Mouse (Mus musculus) forebrain, embryonic 11.5 days (tissue): Measurements from ENCODE around the gene Gm10337. TPM values are rescaled to one million over a fixed set of nuclear protein-coding genes. Genes with fewer than 3 reads are reported as not detected.
A peak's percentile ranks its signal among the peaks of the same experiment; 100 is the strongest.

ENCODE experiments used
- ATAC-seq: fragments of 200-750 bp; cut with Nextera tagmentation; replicated peaks from 2 replicates; pipeline ENCODE4 v1.8.0; 2017; ENCODE audit warnings: moderate TSS enrichment; ENCODE audit not compliant: low FRiP score
- DNase-seq: peaks from one replicate; pipeline ENCODE4 v3.0.0-alpha.2; 2017; ENCODE audit warnings: low spot score
- H3K27ac ChIP-seq: fragments of 300-500 bp; sonication (generic); 2 replicates; pipeline ENCODE4 v1.5.1; 2014; ENCODE audit warnings: low read depth, low read length
- H3K27me3 ChIP-seq: fragments of 300-500 bp; sonication (generic); 2 replicates; pipeline ENCODE4 v1.6.1; 2014; ENCODE audit warnings: mild to moderate bottlenecking, low read length, mixed read lengths; ENCODE audit not compliant: control insufficient read depth, insufficient read depth
- H3K36me3 ChIP-seq: fragments of 300-500 bp; sonication (generic); 2 replicates; pipeline ENCODE4 v1.6.1; 2014; ENCODE audit warnings: mild to moderate bottlenecking, low read length, moderate library complexity, mixed read lengths; ENCODE audit not compliant: control insufficient read depth, insufficient read depth
- H3K4me1 ChIP-seq: fragments of 300-500 bp; sonication (generic); replicated peaks from 2 replicates; pipeline ENCODE4 v1.6.1; 2014; ENCODE audit warnings: low read length, mixed read lengths; ENCODE audit not compliant: control insufficient read depth, insufficient read depth
- H3K4me2 ChIP-seq: fragments of 300-500 bp; sonication (generic); 2 replicates; pipeline ENCODE4 v1.6.1; 2014; ENCODE audit warnings: low read depth, mild to moderate bottlenecking, low read length, moderate library complexity, mixed read lengths; ENCODE audit not compliant: severe bottlenecking
- H3K4me3 ChIP-seq: fragments of 300-500 bp; sonication (generic); 2 replicates; pipeline ENCODE4 v1.5.1; 2014; ENCODE audit warnings: low read depth, low read length
- H3K9ac ChIP-seq: fragments of 300-500 bp; sonication (generic); 2 replicates; pipeline ENCODE4 v1.6.1; 2014; ENCODE audit warnings: low read length
- H3K9me3 ChIP-seq: fragments of 300-500 bp; sonication (generic); 2 replicates; pipeline ENCODE4 v1.6.1; 2016; ENCODE audit warnings: low read length, mixed read lengths; ENCODE audit not compliant: control insufficient read depth
- WGBS: fragments of 180-500 bp; shearing (Covaris S2); extraction: QIAGEN DNeasy Blood & Tissue Kit; methylation state at CpG from one replicate; pipeline ENCODE4 v1.1.7; 2014; 5-methylcytosine and 5-hydroxymethylcytosine counted together
- polyA plus RNA-seq: library from polyadenylated mRNA; unstranded; fragments of >200 nt; fragmentation: Nextera tagmentation; extraction: Ambion mirVana; gene quantifications from 2 replicates; pipeline ENCODE4 v1.2.1, GENCODE M21; 2014

Gene Gm10337
- polyA plus RNA-seq, 1 experiment from 2014 or later = not detected

GRCm38 (mm10) chr15:102461430-102462075 lies 42.0 kb upstream of the Gm10337 start:
- Histone ChIP-seq H3K36me3 (no peaks in the 10 kb centered on the region), H3K4me3 (no peak overlapping the region), H3K27ac (no peak overlapping the region), H3K27me3 (no peaks in the 10 kb centered on the region), H3K4me1 (no peaks in the 10 kb centered on the region), H3K9me3 (no peaks in the 10 kb centered on the region), H3K9ac (no peak overlapping the region), H3K4me2 (no peak overlapping the region)
- ATAC-seq (no peak), DNase-seq (no peak)
- 85% methylated on average over 9 of the region's 9 CpGs for WGBS

DNA sequence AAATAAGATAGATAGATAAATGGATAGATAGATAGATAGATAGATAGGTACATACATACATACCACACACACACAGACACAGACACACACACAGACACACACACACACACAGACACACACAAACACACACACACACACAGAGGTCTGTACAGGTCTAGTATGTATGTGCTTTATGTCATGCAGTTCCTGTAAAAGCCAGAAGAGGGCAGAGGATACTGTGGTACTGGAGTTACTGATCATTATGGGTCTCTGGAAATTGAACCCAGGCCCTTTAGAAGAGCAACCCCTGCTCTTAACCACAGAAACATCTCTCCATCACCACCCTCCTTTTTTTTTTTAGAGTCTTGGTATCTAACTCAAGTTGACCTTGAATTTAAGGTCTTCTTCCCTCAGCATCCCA lies 39.9 kb upstream of the Gm10337 start:
- Histone ChIP-seq H3K27ac (no peak overlapping the region), H3K27me3 (no peaks in the 10 kb centered on the region), H3K36me3 (no peaks in the 10 kb centered on the region), H3K4me2 (no peak overlapping the region), H3K9me3 (no peaks in the 10 kb centered on the region), H3K9ac (no peak overlapping the region), H3K4me3 (no peak overlapping the region), H3K4me1 (no peaks in the 10 kb centered on the region)
- ATAC-seq (no peak), DNase-seq (no peak)

- H3K27ac ChIP-seq = no peak overlapping the region
- WGBS = 97% methylated on average over 9 of the region's 9 CpGs
Observed at GRCm38 (mm10) chr15:102468675-102469370, 34.7 kb upstream of the Gm10337 start.

DNA sequence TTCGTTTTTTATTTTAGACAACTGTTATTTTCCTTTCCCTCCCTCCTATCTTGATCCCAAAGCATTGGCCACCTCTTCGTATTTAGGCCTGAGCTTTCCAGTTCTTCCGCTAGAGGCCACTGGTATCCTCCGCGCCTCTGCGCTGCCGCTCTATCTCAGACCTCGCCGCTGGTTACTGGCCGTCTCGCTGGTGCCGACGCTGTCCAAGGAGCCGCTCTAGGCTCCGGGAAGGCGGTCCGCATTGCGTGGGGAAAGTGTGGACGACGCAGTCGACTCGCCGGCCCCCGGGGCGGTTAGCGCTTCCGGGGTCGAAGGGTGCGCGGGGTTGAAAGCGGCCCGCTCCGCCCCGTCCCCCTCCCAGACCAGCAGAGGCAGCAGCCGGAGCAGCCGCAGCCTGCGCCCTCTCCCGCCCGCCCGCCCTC lies 33.3 kb upstream of the Gm10337 start, which contains the start of gene Pcbp2:
Gene Pcbp2 (plus strand): TSS at position 357 of the 422 bp plus-strand sequence.
- no peaks in the 10 kb centered on the region for H3K9me3 ChIP-seq
- peak within 1 kb of the TSS; percentile 76 for H3K4me3 ChIP-seq
- H3K27me3 ChIP-seq = no peaks in the 10 kb centered on the region
- H3K4me1 ChIP-seq = no peaks in the 10 kb centered on the region
- peak within 1 kb of the TSS; percentile 96 for H3K27ac ChIP-seq
- WGBS = under 1% methylated on average over 35 of the region's 40 CpGs
- peak; percentile 99 for DNase-seq
- H3K36me3 ChIP-seq = peaks cover 3% of the 10 kb centered on the region
- peak within 1 kb of the TSS; percentile 93 for H3K9ac ChIP-seq
- H3K4me2 ChIP-seq = peak within 1 kb of the TSS; percentile 58
- peak; percentile 99 for ATAC-seq

More at GRCm38 (mm10) chr15:102468675-102469370, 34.7 kb upstream of the Gm10337 start:
- DNase-seq = no peak
- no peaks in the 10 kb centered on the region for H3K27me3 ChIP-seq
- H3K4me1 ChIP-seq = no peaks in the 10 kb centered on the region
- H3K4me3 ChIP-seq = no peak overlapping the region
- ATAC-seq = no peak
- no peak overlapping the region for H3K4me2 ChIP-seq
- H3K9me3 ChIP-seq = no peaks in the 10 kb centered on the region
- no peaks in the 10 kb centered on the region for H3K36me3 ChIP-seq
- no peak overlapping the region for H3K9ac ChIP-seq

- no peaks in the 10 kb centered on the region for H3K9me3 ChIP-seq
- no peaks in the 10 kb centered on the region for H3K4me1 ChIP-seq
- DNase-seq (peak; percentile 94), ATAC-seq (peak; percentile 67)
- peak overlapping the region; percentile 58 for H3K4me2 ChIP-seq
- no peaks in the 10 kb centered on the region for H3K27me3 ChIP-seq
- H3K9ac ChIP-seq = peak overlapping the region; percentile 93
- peaks cover 3% of the 10 kb centered on the region for H3K36me3 ChIP-seq
- H3K27ac ChIP-seq = peak overlapping the region; percentile 96
- H3K4me3 ChIP-seq = peak overlapping the region; percentile 76
- WGBS = under 1% methylated on average over 50 of the region's 67 CpGs
Observed at GRCm38 (mm10) chr15:102470605-102471294, 32.8 kb upstream of the Gm10337 start.

GRCm38 (mm10) chr15:102471295-102471645 lies 32.3 kb upstream of the Gm10337 start:
- Histone ChIP-seq H3K9ac (peak overlapping the region; percentile 93), H3K27ac (peak overlapping the region; percentile 96; the same call in 1 of the 2 replicates), H3K27me3 (no peaks in the 10 kb centered on the region), H3K9me3 (no peaks in the 10 kb centered on the region), H3K36me3 (peaks cover 7% of the 10 kb centered on the region), H3K4me1 (no peaks in the 10 kb centered on the region), H3K4me2 (peak overlapping the region; percentile 58), H3K4me3 (peak overlapping the region; percentile 76)
- DNase-seq (no peak), ATAC-seq (no peak)
- 1% methylated on average over 10 of the region's 10 CpGs for WGBS

- peak overlapping the region; percentile 76 for H3K4me3 ChIP-seq
- DNase-seq (no peak), ATAC-seq (no peak)
- peaks cover 11% of the 10 kb centered on the region for H3K36me3 ChIP-seq
- no peak overlapping the region for H3K9ac ChIP-seq
- H3K4me1 ChIP-seq = no peaks in the 10 kb centered on the region
- H3K9me3 ChIP-seq = no peaks in the 10 kb centered on the region
- H3K4me2 ChIP-seq = peak overlapping the region; percentile 58
- H3K27me3 ChIP-seq = no peaks in the 10 kb centered on the region
- H3K27ac ChIP-seq = no peak overlapping the region
Observed at GRCm38 (mm10) chr15:102471727-102472126, 31.8 kb upstream of the Gm10337 start.

GRCm38 (mm10) chr15:102473246-102473645 lies 30.3 kb upstream of the Gm10337 start:
- no peak overlapping the region for H3K4me2 ChIP-seq
- 79% methylated on average over 2 of the region's 2 CpGs for WGBS
- H3K9ac ChIP-seq = no peak overlapping the region
- H3K9me3 ChIP-seq = no peaks in the 10 kb centered on the region
- no peak overlapping the region for H3K4me3 ChIP-seq
- peaks cover 15% of the 10 kb centered on the region for H3K36me3 ChIP-seq
- DNase-seq (no peak), ATAC-seq (no peak)
- no peaks in the 10 kb centered on the region for H3K4me1 ChIP-seq
- H3K27me3 ChIP-seq = no peaks in the 10 kb centered on the region
- H3K27ac ChIP-seq = no peak overlapping the region
